Mouse (Mus musculus) lung, postnatal 0 days (tissue): Measurements from ENCODE around the gene Hrasls. TPM values are rescaled to one million over a fixed set of nuclear protein-coding genes. Genes with fewer than 3 reads are reported as not detected.
A peak's percentile ranks its signal among the peaks of the same experiment; 100 is the strongest.

Experiments
- ATAC-seq: fragments of 200-750 bp; cut with Nextera tagmentation; 2 replicates; pipeline ENCODE4 v1.8.0; 2017; ENCODE audit warnings: moderate library complexity
- DNase-seq: peaks from one replicate; pipeline ENCODE4 v3.0.0-alpha.2; 2016; ENCODE audit warnings: low spot score
- H3K27ac ChIP-seq: fragments of 300-500 bp; sonication (generic); 2 replicates; pipeline ENCODE4 v1.5.1; 2014; ENCODE audit warnings: antibody characterized with exemption, mild to moderate bottlenecking, low read length, mixed read lengths
- H3K27me3 ChIP-seq: fragments of 300-500 bp; sonication (generic); replicated peaks from 2 replicates; pipeline ENCODE4 v1.6.1; 2014; ENCODE audit warnings: low read length, mixed read lengths; ENCODE audit not compliant: insufficient read depth
- H3K36me3 ChIP-seq: fragments of 300-500 bp; sonication (generic); 2 replicates; pipeline ENCODE4 v1.6.1; 2014; ENCODE audit warnings: low read length, mixed read lengths; ENCODE audit not compliant: insufficient read depth
- H3K4me1 ChIP-seq: fragments of 300-500 bp; sonication (generic); 2 replicates; pipeline ENCODE4 v1.6.1; 2014; ENCODE audit warnings: antibody characterized with exemption, low read depth, low read length, mixed read lengths; ENCODE audit not compliant: insufficient read depth
- H3K4me2 ChIP-seq: fragments of 300-500 bp; sonication (generic); replicated peaks from 2 replicates; pipeline ENCODE4 v1.6.1; 2014; ENCODE audit warnings: low read depth, mild to moderate bottlenecking, low read length, moderate library complexity, mixed read lengths
- H3K4me3 ChIP-seq: fragments of 300-500 bp; sonication (generic); 2 replicates; pipeline ENCODE4 v1.5.1; 2014; ENCODE audit warnings: low read depth, low read length
- H3K9ac ChIP-seq: fragments of 300-500 bp; sonication (generic); replicated peaks from 2 replicates; pipeline ENCODE4 v1.6.1; 2014; ENCODE audit warnings: low read depth, mild to moderate bottlenecking
- H3K9me3 ChIP-seq: fragments of 300-500 bp; sonication (generic); 2 replicates; pipeline ENCODE4 v1.6.1; 2016; ENCODE audit warnings: low read length, mixed read lengths
- CTCF ChIP-seq: IDR thresholded peaks from 2 replicates; pipeline ENCODE4 v1.5.1; 2016; ENCODE audit warnings: antibody characterized with exemption, mild to moderate bottlenecking
- EP300 ChIP-seq: IDR thresholded peaks from 2 replicates; pipeline ENCODE4 v1.6.1; 2016; ENCODE audit warnings: antibody characterized with exemption, mild to moderate bottlenecking, control low read depth
- WGBS: fragments of 180-500 bp; shearing (Covaris S2); extraction: QIAGEN DNeasy Blood & Tissue Kit; methylation state at CpG from one replicate; pipeline ENCODE4 v1.1.7; 2014; 5-methylcytosine and 5-hydroxymethylcytosine counted together
- polyA plus RNA-seq: library from polyadenylated mRNA; unstranded; fragments of >200 nt; fragmentation: Nextera tagmentation; extraction: Ambion mirVana; gene quantifications from 2 replicates; pipeline ENCODE4 v1.2.1, GENCODE M21; 2015

Gene Hrasls
- polyA plus RNA-seq, 1 experiment from 2014 or later, result 0.14 TPM

DNA sequence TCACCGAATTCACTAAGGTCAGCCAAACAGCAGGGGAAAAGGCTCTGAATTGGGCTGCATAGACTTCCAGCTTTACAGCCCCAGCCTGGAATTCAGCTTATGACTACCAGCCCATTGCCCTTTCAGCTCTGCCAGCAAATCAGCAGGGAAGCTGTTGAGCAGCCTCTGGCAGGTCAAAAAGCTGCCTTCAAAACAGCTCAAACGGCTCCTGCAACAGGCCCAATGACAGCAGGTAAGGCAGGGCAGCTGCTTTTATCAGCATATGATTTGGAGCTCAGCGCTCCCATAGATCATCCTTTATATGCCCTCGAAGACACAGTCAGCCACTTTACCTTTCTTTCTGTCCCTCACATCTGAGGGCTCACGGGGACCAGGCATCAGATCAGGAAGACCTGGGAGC lies 16.6 kb upstream of the Hrasls start:
- Histone ChIP-seq H3K36me3 (no peaks in the 10 kb centered on the region), H3K9me3 (no peaks in the 10 kb centered on the region), H3K4me3 (no peak overlapping the region), H3K9ac (no peak overlapping the region), H3K27ac (no peak overlapping the region), H3K27me3 (no peaks in the 10 kb centered on the region), H3K4me2 (no peak overlapping the region), H3K4me1 (no peaks in the 10 kb centered on the region)
- DNase-seq, result no peak
- 37% methylated on average over 5 of the region's 5 CpGs for WGBS
- no peak for ATAC-seq
- TF ChIP-seq EP300 (no peak), CTCF (no peak)

DNA sequence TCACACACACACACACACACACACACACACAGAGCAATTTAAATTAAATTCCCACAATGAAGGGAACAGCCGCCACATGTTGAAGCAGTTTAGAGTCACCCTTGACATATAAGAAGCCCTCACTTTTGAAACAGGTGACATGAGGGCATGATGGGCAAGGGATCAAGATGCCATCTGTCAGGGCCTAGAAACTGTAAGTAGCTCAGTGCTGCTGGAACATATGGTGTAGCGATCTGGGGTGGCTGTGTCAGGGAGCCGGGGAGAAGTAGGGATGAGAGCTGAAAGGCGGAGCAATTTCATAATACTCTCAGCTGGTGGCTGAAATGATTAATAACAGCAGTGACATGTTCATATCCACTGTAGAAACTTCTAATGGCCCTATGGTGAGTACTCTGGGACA lies 15.5 kb upstream of the Hrasls start:
- ATAC-seq, result no peak
- no peaks in the 10 kb centered on the region for H3K4me1 ChIP-seq

DNA sequence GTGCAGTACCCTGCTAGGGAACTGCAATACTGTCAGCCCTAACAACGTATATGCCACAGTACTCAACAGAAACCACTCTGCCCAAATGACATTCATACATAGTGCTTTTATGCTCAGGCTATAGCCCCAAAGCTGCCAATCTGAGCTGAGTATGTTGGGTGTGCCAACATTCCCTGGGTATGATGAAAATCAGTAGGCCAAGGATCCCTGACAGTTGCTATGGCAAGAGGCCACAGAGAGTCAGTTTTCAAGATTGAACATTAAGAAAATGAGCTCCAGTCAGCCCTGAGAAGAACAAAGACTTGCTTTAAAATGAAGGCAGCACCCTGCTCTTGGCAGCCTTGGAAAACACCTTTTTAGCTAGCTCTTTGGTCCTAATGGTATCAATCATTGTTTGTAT lies 14.3 kb upstream of the Hrasls start:
- H3K27me3 ChIP-seq, result no peaks in the 10 kb centered on the region
- no peak for TF ChIP-seq EP300
- no peak for TF ChIP-seq CTCF
- ATAC-seq, result no peak
- DNase-seq, result no peak
- H3K27ac ChIP-seq, result no peak overlapping the region
- 84% methylated on average over 1 of the region's 1 CpGs for WGBS
- no peak overlapping the region for H3K4me3 ChIP-seq
- H3K9me3 ChIP-seq, result no peaks in the 10 kb centered on the region
- H3K9ac ChIP-seq, result no peak overlapping the region
- H3K4me2 ChIP-seq, result no peak overlapping the region
- H3K4me1 ChIP-seq, result no peaks in the 10 kb centered on the region
- H3K36me3 ChIP-seq, result no peaks in the 10 kb centered on the region

More for the DNA sequence above, 15.5 kb upstream of the Hrasls start:
- Histone ChIP-seq H3K4me3 (no peak overlapping the region), H3K27me3 (no peaks in the 10 kb centered on the region), H3K36me3 (no peaks in the 10 kb centered on the region), H3K4me2 (no peak overlapping the region), H3K27ac (no peak overlapping the region), H3K9me3 (no peaks in the 10 kb centered on the region), H3K9ac (no peak overlapping the region)
- no peak for TF ChIP-seq EP300
- no peak for TF ChIP-seq CTCF
- no peak for DNase-seq
- WGBS, result 75% methylated on average over 4 of the region's 4 CpGs

DNA sequence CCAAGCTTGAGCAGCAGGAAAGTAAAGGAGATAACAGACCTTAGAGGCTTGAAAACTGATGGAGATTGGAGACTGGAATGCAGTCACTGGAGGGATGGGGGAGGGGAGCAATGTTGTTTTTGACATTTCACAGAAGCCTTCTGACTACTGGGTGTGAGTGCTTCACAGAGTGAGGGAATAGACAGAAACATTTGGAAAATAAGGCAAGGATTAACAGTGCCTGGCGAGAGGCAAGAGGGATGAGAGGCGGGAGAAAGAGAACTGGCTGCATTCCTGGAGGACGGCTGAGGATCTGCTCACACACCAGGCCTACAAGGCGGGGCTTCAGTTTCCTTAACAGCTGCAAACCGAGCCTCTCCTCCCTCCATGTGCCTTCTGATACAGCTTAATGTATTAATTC lies 11.0 kb upstream of the Hrasls start:
- WGBS, result 7% methylated on average over 5 of the region's 5 CpGs
- H3K4me2 ChIP-seq, result no peak overlapping the region
- H3K27ac ChIP-seq, result no peak overlapping the region
- H3K9me3 ChIP-seq, result no peaks in the 10 kb centered on the region
- TF ChIP-seq CTCF, result no peak
- TF ChIP-seq EP300, result no peak
- no peaks in the 10 kb centered on the region for H3K27me3 ChIP-seq
- no peak overlapping the region for H3K4me3 ChIP-seq
- H3K36me3 ChIP-seq, result no peaks in the 10 kb centered on the region
- no peak overlapping the region for H3K9ac ChIP-seq
- ATAC-seq (no peak; the same call in 1 of the 2 replicates), DNase-seq (peak; percentile 13)
- no peaks in the 10 kb centered on the region for H3K4me1 ChIP-seq

DNA sequence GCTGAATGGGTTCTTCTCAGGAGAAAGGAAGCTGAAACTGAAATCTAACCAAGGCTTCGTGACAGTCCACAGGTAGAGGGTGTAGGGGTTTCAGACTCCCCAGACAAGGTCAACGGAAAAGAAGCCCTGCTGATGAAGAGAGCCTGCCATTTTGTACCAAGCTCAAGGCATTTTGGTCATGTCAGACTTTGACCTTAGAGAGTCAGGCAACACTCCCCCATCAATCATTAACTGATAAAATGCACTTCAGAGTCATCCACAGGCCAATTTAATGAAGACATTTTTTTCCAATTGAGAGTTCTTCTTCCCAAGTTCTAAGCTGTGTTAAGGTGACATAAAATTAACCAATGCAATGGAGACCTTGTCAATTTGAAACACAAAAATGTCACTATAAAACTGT lies 8.3 kb upstream of the Hrasls start:
- Histone ChIP-seq H3K27me3 (no peaks in the 10 kb centered on the region), H3K36me3 (no peaks in the 10 kb centered on the region), H3K4me2 (no peak overlapping the region), H3K4me3 (no peak overlapping the region), H3K4me1 (no peaks in the 10 kb centered on the region), H3K9me3 (no peaks in the 10 kb centered on the region), H3K9ac (no peak overlapping the region), H3K27ac (no peak overlapping the region)
- 58% methylated on average over 2 of the region's 2 CpGs for WGBS
- no peak for TF ChIP-seq EP300
- ATAC-seq, result no peak
- DNase-seq, result no peak

DNA sequence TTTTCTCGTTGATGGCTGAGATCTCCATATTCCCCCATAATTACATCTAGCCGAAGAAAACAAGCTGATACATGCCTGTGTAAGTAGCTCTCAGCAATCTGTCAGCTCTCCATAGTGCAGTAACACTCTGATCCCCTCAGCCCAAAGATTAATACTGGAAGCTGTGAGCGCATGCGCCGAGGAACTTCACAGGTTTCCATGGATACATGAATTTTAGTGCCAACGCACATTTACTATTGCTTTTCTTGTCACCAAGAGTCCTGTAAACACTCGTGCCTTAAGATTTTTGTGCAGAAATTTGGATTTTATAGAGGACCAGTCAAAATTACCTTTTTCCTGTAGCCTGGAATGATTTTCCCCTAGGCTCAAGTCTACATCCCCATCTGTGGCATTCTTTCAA lies 4.6 kb upstream of the Hrasls start:
- Histone ChIP-seq H3K27me3 (0 out of 2 replicates have a peak, but pooled peaks cover 3% of the 10 kb centered on the region), H3K27ac (no peak overlapping the region), H3K4me1 (no peaks in the 10 kb centered on the region), H3K9ac (no peak overlapping the region), H3K36me3 (no peaks in the 10 kb centered on the region), H3K4me3 (no peak overlapping the region), H3K4me2 (no peak overlapping the region), H3K9me3 (no peaks in the 10 kb centered on the region)
- DNase-seq, result no peak
- TF ChIP-seq EP300 (no peak), CTCF (no peak)
- no peak for ATAC-seq
- 48% methylated on average over 7 of the region's 7 CpGs for WGBS

DNA sequence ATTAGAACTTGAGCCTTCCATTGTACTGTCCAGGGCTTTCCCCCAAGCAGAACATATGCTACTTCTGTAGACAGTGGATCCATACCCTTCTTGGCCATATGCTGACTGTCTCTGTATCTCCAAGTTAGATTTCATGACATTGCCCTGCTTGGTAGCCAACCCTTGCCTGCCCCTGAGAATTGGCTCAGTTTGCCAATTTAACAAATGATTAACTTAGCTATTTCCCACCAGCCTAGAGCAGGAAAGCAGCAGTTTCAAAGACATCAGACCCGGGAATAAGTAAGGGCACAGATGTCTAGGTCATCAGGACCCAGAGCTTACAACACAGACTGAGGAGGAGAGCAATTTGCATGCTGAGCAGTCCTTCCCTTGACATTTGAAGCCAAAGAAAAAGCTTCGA lies 3.9 kb upstream of the Hrasls start:
- no peak for TF ChIP-seq EP300
- no peak for TF ChIP-seq CTCF
- H3K27ac ChIP-seq, result no peak overlapping the region
- 0 out of 2 replicates have a peak, but pooled peaks cover 6% of the 10 kb centered on the region for H3K27me3 ChIP-seq
- H3K36me3 ChIP-seq, result no peaks in the 10 kb centered on the region
- DNase-seq, result no peak
- no peaks in the 10 kb centered on the region for H3K4me1 ChIP-seq
- no peak overlapping the region for H3K4me2 ChIP-seq
- WGBS, result 28% methylated on average over 2 of the region's 2 CpGs
- no peak overlapping the region for H3K9ac ChIP-seq
- no peak for ATAC-seq
- H3K4me3 ChIP-seq, result no peak overlapping the region
- H3K9me3 ChIP-seq, result no peaks in the 10 kb centered on the region
